In genomic region chr8:64946441-64946819, GRCm38 (mm10) we compare ENCODE assay signal across 8 mouse cellular contexts. TPM values are rescaled to one million over a fixed set of nuclear protein-coding genes. Genes with fewer than 3 reads are reported as not detected.
DNase-seq lines count a peak whose midpoint lies in the region; ATAC-seq and TF ChIP-seq lines count a peak whose summit lies in the region.

No protein-coding gene starts in this region.

- DNase-seq in liver, adult 2 months (ENCODE audit: extremely low read depth, low read depth, low spot score), result peak; percentile 51
- DNase-seq in liver, result no peak
- no peak for DNase-seq in midbrain, postnatal 0 days (ENCODE audit: low spot score)
- DNase-seq in gastrocnemius, adult 18-20 months (ENCODE audit: low spot score), result no peak
- DNase-seq in frontal cortex, postnatal 14 days (ENCODE audit: low spot score in 2 of 2), result no peak

- ATAC-seq in hindbrain, embryonic 15.5 days (ENCODE audit: low FRiP score, low read depth), result no peak
- no peak for ATAC-seq in midbrain, postnatal 0 days (ENCODE audit: low FRiP score)
- no peak for ATAC-seq in megakaryocyte-erythroid progenitor cell, adult 5-6 weeks (replicated peaks; ENCODE audit: low FRiP score, low TSS enrichment, poor library complexity, severe bottlenecking)

- peaks cover 3% of the 10 kb centered on the region; the same call in 1 of the 2 replicates for H3K4me1 ChIP-seq in liver, adult 2 months (ENCODE audit: control insufficient read depth, insufficient read depth, low read length)
- H3K4me1 ChIP-seq in bone marrow, adult 2 months (ENCODE audit: control insufficient read depth, insufficient read depth, low read length), result peaks cover 2% of the 10 kb centered on the region; the same call in 1 of the 2 replicates
- peaks cover 17% of the 10 kb centered on the region for H3K4me1 ChIP-seq in hindbrain, embryonic 15.5 days (replicated peaks)
- H3K4me1 ChIP-seq in midbrain, postnatal 0 days (ENCODE audit: insufficient read depth, low read length), result no peaks in the 10 kb centered on the region; the same call in 1 of the 2 replicates

- peak overlapping the region; percentile 90 for H3K4me3 ChIP-seq in liver, adult 2 months (ENCODE audit: insufficient read depth, low read depth, low read length)
- peak overlapping the region; percentile 59 for H3K4me3 ChIP-seq in bone marrow, adult 2 months (replicated peaks; ENCODE audit: control insufficient read depth, low read depth, low read length)
- H3K4me3 ChIP-seq in hindbrain, embryonic 15.5 days, result peak overlapping the region; percentile 80
- H3K4me3 ChIP-seq in midbrain, postnatal 0 days (ENCODE audit: low read depth, low read length), result peak overlapping the region; percentile 80

- H3K36me3 ChIP-seq in liver, adult 2 months (ENCODE audit: control insufficient read depth, insufficient read depth, low read length), result no peaks in the 10 kb centered on the region
- no peaks in the 10 kb centered on the region for H3K36me3 ChIP-seq in hindbrain, embryonic 15.5 days
- no peaks in the 10 kb centered on the region for H3K36me3 ChIP-seq in midbrain, postnatal 0 days (ENCODE audit: insufficient read depth, low read length)

- no peak for TF ChIP-seq CTCF in liver, adult 2 months (IDR thresholded peaks at IDR 0.05; ENCODE audit: low read depth, low read length)
- no peak for TF ChIP-seq CTCF in bone marrow, adult 2 months (IDR thresholded peaks at IDR 0.05; ENCODE audit: control insufficient read depth, insufficient read depth, low read length)
- no peak for TF ChIP-seq CTCF in midbrain, postnatal 0 days (IDR thresholded peaks at IDR 0.05)

- 10% methylated on average over 8 of the region's 8 CpGs for WGBS in liver, adult 2 months
- WGBS in bone marrow, adult 2 months, result 4% methylated on average over 8 of the region's 8 CpGs
- 59% methylated on average over 8 of the region's 8 CpGs for WGBS in hindbrain, embryonic 15.5 days
- WGBS in midbrain, postnatal 0 days, result 44% methylated on average over 8 of the region's 8 CpGs

- H3K4me2 ChIP-seq in hindbrain, embryonic 15.5 days, result peak overlapping the region; percentile 58
- peak overlapping the region; percentile 51 for H3K4me2 ChIP-seq in midbrain, postnatal 0 days (ENCODE audit: low read depth, low read length, poor library complexity, severe bottlenecking)

- no peak for TF ChIP-seq POLR2A in liver, adult 2 months (IDR thresholded peaks at IDR 0.05; ENCODE audit: extremely low read depth, insufficient read depth, low read length)
- no peak for TF ChIP-seq POLR2A in bone marrow, adult 2 months (IDR thresholded peaks at IDR 0.05; ENCODE audit: borderline replicate concordance, control insufficient read depth, low read depth, low read length)

- peak overlapping the region; percentile 55; the same call in 1 of the 2 replicates for H3K27ac ChIP-seq in liver, adult 2 months (replicated peaks; ENCODE audit: insufficient read depth, low read depth, low read length)
- no peak overlapping the region for H3K27ac ChIP-seq in bone marrow, adult 2 months (ENCODE audit: control insufficient read depth, insufficient read depth, low read depth, low read length, poor library complexity)
- H3K27ac ChIP-seq in hindbrain, embryonic 15.5 days (replicated peaks), result no peak overlapping the region
- H3K27ac ChIP-seq in midbrain, postnatal 0 days (ENCODE audit: low read depth, low read length), result no peak overlapping the region

- H3K27me3 ChIP-seq in liver, adult 2 months (ENCODE audit: control insufficient read depth, insufficient read depth, low read length), result no peaks in the 10 kb centered on the region
- H3K27me3 ChIP-seq in hindbrain, embryonic 15.5 days, result no peaks in the 10 kb centered on the region
- no peaks in the 10 kb centered on the region for H3K27me3 ChIP-seq in midbrain, postnatal 0 days (ENCODE audit: insufficient read depth, low read length)

- H3K79me2 ChIP-seq in liver, adult 2 months (ENCODE audit: control insufficient read depth, insufficient read depth, low read length), result peaks cover 4% of the 10 kb centered on the region; the same call in 1 of the 2 replicates

- H3K9me3 ChIP-seq in hindbrain, embryonic 15.5 days, result no peaks in the 10 kb centered on the region
- no peaks in the 10 kb centered on the region for H3K9me3 ChIP-seq in midbrain, postnatal 0 days (ENCODE audit: low read length)

- peak overlapping the region; percentile 58 for H3K9ac ChIP-seq in liver, adult 2 months (ENCODE audit: low read depth, low read length)
- H3K9ac ChIP-seq in hindbrain, embryonic 15.5 days, result no peak overlapping the region
- no peak overlapping the region for H3K9ac ChIP-seq in midbrain, postnatal 0 days (replicated peaks; ENCODE audit: low read length, poor library complexity, severe bottlenecking)

RNA-seq across cellular contexts. Expression of gene Tmem192, which starts 0.6 kb away (rescaled TPM):
- 5.1 and 5.3 TPM in 2 replicates for total RNA-seq in liver, adult 2 months (2014; rRNA removed)
- polyA plus RNA-seq in liver, adult 2 months (2012; rRNA removed), result 28.8 and 31.3 TPM in 2 replicates
- 3.8 and 27.7 TPM in 2 replicates for polyA plus RNA-seq in bone marrow, adult 2 months (2011; ENCODE audit: insufficient read depth, insufficient read length, low replicate concordance, missing spikeins)
- polyA plus RNA-seq in hindbrain, embryonic 15.5 days (2015; fragmentation: Nextera tagmentation; extraction: Ambion mirVana), result 27.3 and 33.8 TPM in 2 replicates
- 9.9 and 20.2 TPM in 2 replicates for total RNA-seq in midbrain, postnatal 0 days (2014; rRNA removed)
- 39.9 and 41.2 TPM in 2 replicates for polyA plus RNA-seq in midbrain, postnatal 0 days (2015; fragmentation: Nextera tagmentation; extraction: Ambion mirVana)
- 10 to 100 TPM; 21.8 TPM for total RNA-seq in gastrocnemius, adult 18-20 months (2021)
- total RNA-seq in megakaryocyte-erythroid progenitor cell, adult 5-6 weeks (2014; fragmentation: Nextera tagmentation), result 16.4 and 30.1 TPM in 2 replicates
- 8.0 and 14.0 TPM in 2 replicates for total RNA-seq in megakaryocyte-erythroid progenitor cell, adult 5-6 weeks (2017)

RNA-seq across cellular contexts. Expression of gene Trim75, which starts 41.2 kb away (rescaled TPM):
- total RNA-seq in liver, adult 2 months (2014; rRNA removed), result not detected in 2 replicates
- not detected in 2 replicates for polyA plus RNA-seq in liver, adult 2 months (2012; rRNA removed)
- not detected in 2 replicates for polyA plus RNA-seq in bone marrow, adult 2 months (2011; ENCODE audit: insufficient read depth, insufficient read length, low replicate concordance, missing spikeins)
- polyA plus RNA-seq in hindbrain, embryonic 15.5 days (2015; fragmentation: Nextera tagmentation; extraction: Ambion mirVana), result 0.04 and 0.09 TPM in 2 replicates
- not detected in 2 replicates for total RNA-seq in midbrain, postnatal 0 days (2014; rRNA removed)
- 0.05 and 0.16 TPM in 2 replicates for polyA plus RNA-seq in midbrain, postnatal 0 days (2015; fragmentation: Nextera tagmentation; extraction: Ambion mirVana)
- total RNA-seq in gastrocnemius, adult 18-20 months (2021), result not detected
- not detected in 2 replicates for total RNA-seq in megakaryocyte-erythroid progenitor cell, adult 5-6 weeks (2014; fragmentation: Nextera tagmentation)
- not detected in 2 replicates for total RNA-seq in megakaryocyte-erythroid progenitor cell, adult 5-6 weeks (2017)
